Mouse (Mus musculus): Measurements from ENCODE around the gene C2cd2l. TPM values are rescaled to one million over a fixed set of nuclear protein-coding genes. Genes with fewer than 3 reads are reported as not detected.
"Not testable (repeated sequence)": the region's sequence is repeated elsewhere in the genome, so short reads cannot be mapped to it uniquely, and the experiment has no call there.

The C2cd2l gene
- polyA plus RNA-seq, 1 experiment from 2014 or later, result 41.1 TPM

GRCm38 (mm10) chr9:44327064-44327711, 7.1 kb upstream of the C2cd2l start:
- Histone ChIP-seq H3K36me3 (ENCODE audit: inconsistent target) (peaks cover 10% of the 10 kb centered on the region; the same call in 1 of the 2 replicates), H3K79me2 (ENCODE audit: inconsistent target) (peaks cover 21% of the 10 kb centered on the region), H3K27ac (peak overlapping the region; percentile 80), H3K4me3 (ENCODE audit: inconsistent target) (peak overlapping the region; percentile 76)
- 3% methylated on average over 20 of the region's 22 CpGs for WGBS (ENCODE audit: missing documents)

DNA sequence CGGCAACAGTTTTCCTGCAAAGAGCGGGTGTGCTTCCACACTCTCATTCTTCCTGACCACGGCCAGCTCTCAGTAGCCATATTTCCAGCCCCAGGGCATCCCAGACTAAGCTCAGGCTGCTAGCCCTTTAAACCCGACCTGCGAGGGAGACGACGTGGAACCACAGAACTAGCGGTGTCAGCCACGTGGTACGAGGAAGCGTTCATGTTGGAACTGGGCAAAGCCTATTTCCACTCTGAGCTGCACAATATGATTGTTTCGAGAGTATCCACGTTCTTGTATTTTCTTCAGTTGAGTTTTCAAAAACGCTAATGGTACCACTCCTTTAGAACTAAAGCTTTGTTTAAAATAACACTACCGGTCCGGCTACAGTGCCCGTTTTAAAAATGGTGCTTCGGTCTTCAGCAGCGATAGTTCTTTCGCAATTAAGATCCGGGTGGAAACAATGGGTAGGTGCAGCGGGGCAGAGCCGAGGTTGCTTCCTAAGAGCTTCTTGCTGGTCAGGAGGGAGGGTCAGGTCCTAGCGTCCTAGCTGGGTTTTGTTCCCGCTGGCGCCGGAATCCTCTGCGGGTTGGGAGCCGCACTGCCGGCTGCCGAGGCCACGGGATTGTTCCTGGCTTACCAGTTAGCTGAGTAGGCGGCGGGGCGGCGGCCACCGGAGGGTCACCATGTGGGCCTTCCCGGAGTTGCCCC, 6.4 kb upstream of the C2cd2l start:
- Histone ChIP-seq H3K36me3 (ENCODE audit: inconsistent target) (peaks cover 5% of the 10 kb centered on the region; the same call in 1 of the 2 replicates), H3K4me3 (ENCODE audit: inconsistent target) (peak overlapping the region; percentile 76), H3K27ac (peak overlapping the region; percentile 80), H3K79me2 (ENCODE audit: inconsistent target) (peaks cover 21% of the 10 kb centered on the region)
- WGBS (ENCODE audit: missing documents), result 1% methylated on average over 38 of the region's 38 CpGs

DNA sequence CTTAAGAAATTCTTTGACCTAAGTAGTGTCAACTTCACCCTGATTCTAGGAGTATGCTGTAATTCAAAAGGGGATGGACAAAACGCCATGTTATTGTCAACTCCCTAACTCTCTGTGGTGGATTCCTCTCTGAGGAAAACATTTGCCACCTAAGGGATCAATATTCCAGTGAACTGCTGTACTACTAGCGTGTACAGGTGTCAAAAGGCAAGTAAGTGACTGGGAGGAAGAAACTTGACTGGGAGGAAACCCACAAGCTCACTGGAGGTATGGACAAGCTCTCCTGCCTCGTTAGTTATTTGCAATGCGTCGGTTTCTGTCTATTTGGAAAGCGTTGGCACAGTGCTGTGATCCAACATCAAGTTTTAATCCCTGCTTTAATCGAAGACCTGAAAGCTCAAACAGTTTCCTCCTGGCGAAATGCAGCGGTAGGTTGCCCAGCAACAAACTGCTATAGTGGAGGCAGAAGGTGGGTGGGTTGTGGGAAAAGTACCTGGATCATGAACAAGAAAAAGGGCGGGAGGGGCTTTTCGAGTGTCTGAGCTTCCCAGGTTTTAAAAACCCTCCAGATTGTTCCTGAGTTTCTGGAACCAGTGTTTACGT, 5.8 kb upstream of the C2cd2l start, which contains the start of gene Dpagt1:
TSS of gene Dpagt1 (plus strand) at position 252 of the 603 bp plus-strand sequence.
- H3K27ac ChIP-seq, result peak within 1 kb of the TSS; percentile 80
- 0 out of 2 replicates have a peak, but pooled peaks cover 4% of the 10 kb centered on the region for H3K36me3 ChIP-seq (ENCODE audit: inconsistent target)
- peak within 1 kb of the TSS; percentile 76 for H3K4me3 ChIP-seq (ENCODE audit: inconsistent target)
- H3K79me2 ChIP-seq (ENCODE audit: inconsistent target), result peaks cover 21% of the 10 kb centered on the region
- WGBS (ENCODE audit: missing documents), result 2% methylated on average over 12 of the region's 12 CpGs

DNA sequence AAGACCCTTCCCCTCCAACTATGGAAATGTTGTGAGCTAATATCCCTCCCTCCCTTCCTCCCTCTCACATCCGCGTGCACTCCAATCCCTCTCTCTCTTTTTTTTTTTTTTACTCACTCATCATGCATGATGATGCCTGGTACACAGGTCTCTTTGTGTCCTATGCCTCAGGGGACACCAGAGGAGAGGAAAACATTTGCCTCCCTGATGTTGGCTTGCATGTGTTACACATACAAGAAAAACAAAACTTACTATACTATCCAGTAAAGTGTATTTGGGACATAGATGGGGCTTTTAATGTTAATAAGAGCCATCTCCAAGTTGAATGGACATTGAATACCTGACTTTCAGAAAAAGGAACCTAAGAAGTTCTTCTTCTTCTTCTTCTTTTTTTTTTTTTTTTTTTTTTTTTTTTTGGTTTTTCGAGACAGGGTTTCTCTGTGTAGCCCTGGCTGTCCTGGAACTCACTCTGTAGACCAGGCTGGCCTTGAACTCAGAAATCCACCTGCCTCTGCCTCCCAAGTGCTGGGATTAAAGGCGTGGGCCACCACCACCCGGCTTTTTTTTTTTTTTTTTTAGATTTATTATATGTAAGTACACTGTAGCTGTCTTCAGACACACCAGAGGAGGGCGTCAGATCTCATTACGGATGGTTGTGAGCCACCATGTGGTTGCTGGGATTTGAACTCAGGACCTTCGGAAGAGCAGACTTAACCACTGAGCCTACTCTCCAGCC, 5.1 kb upstream of the C2cd2l start:
- H3K27ac ChIP-seq; H3K36me3 ChIP-seq (ENCODE audit: inconsistent target); H3K4me3 ChIP-seq (ENCODE audit: inconsistent target): not testable (repeated sequence)
- peaks cover 21% of the 10 kb centered on the region for H3K79me2 ChIP-seq (ENCODE audit: inconsistent target)
- WGBS (ENCODE audit: missing documents), result 62% methylated on average over 4 of the region's 8 CpGs

DNA sequence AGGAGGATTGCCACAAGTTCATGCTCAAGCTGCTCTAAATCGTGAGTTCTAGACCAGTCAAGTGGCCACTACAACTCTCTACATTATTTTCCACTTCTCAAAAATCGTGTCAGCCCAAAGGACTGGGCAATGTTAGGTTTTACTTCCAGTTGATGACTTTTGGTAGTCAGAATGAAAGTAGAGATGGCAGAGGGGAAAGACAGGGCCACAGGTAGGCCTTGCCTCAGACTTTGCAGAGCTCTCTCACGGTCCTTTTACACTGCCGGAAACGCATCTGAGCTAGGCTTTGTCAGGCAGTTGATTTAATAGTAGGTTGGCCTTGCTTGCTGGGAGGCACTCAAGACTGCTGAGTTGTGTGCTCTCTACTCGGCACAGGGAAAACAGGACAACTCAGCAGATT, 4.1 kb upstream of the C2cd2l start:
- no peak overlapping the region for H3K27ac ChIP-seq
- no peak overlapping the region for H3K4me3 ChIP-seq (ENCODE audit: inconsistent target)
- WGBS (ENCODE audit: missing documents), result 85% methylated on average over 6 of the region's 6 CpGs
- peaks cover 24% of the 10 kb centered on the region for H3K79me2 ChIP-seq (ENCODE audit: inconsistent target)
- H3K36me3 ChIP-seq (ENCODE audit: inconsistent target), result no peaks in the 10 kb centered on the region

- WGBS (ENCODE audit: missing documents), result no CpG with 5 or more reads among the region's 4 CpGs
- not testable (repeated sequence) for H3K27ac ChIP-seq; H3K36me3 ChIP-seq (ENCODE audit: inconsistent target); H3K4me3 ChIP-seq (ENCODE audit: inconsistent target)
- peaks cover 26% of the 10 kb centered on the region for H3K79me2 ChIP-seq (ENCODE audit: inconsistent target)
Observed at GRCm38 (mm10) chr9:44323656-44324055, 3.6 kb upstream of the C2cd2l start.

GRCm38 (mm10) chr9:44320799-44321133, 681 bp upstream of the C2cd2l start:
- Histone ChIP-seq H3K36me3 (ENCODE audit: inconsistent target) (peaks cover 7% of the 10 kb centered on the region), H3K27ac (peak overlapping the region; percentile 33; the same call in 1 of the 2 replicates), H3K79me2 (ENCODE audit: inconsistent target) (peaks cover 37% of the 10 kb centered on the region), H3K4me3 (ENCODE audit: inconsistent target) (peak overlapping the region; percentile 14; the same call in 1 of the 2 replicates)
- WGBS (ENCODE audit: missing documents), result 18% methylated on average over 6 of the region's 6 CpGs

DNA sequence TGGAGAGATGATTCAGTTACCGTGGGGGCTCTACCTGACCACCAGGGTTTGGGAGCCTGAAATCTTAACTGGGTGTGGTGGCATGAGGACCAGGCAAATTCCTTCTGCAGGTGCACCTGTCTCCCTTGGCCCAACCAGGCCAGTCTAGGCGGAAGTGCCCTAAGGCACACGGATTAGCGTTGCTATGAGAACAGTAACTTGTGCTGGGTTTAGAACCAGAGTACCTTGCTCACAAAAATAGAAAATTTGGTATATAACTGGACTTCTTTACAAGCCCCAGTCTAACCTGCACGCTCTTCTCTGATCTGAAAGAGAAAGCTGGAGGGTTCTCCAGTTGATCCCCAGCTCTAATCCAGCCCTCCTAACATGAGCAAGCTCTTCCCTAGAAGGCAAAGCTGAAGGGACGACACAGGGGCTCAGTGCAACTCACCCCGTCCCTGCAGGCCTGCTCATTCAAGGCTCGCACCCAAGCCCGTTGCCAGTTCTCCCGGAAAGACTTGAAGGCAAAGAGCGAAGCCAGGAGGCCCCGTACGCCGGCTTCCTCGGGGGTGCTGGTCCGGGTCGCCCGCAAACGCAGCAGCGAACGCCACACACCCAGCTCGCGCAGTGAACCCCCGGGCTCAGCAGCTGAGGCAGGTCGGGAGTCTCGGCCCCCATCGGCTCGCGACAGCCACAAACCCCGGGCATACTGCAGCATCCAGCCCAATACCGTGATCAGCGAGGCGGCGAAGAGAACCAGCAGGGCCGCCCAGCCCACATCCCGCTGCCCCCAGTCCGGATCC, 789 bp downstream of the C2cd2l start:
- Histone ChIP-seq H3K4me3 (ENCODE audit: inconsistent target) (peak overlapping the region; percentile 71), H3K36me3 (ENCODE audit: inconsistent target) (peaks cover 22% of the 10 kb centered on the region), H3K27ac (peak overlapping the region; percentile 79), H3K79me2 (ENCODE audit: inconsistent target) (peaks cover 37% of the 10 kb centered on the region)
- 4% methylated on average over 37 of the region's 37 CpGs for WGBS (ENCODE audit: missing documents)

DNA sequence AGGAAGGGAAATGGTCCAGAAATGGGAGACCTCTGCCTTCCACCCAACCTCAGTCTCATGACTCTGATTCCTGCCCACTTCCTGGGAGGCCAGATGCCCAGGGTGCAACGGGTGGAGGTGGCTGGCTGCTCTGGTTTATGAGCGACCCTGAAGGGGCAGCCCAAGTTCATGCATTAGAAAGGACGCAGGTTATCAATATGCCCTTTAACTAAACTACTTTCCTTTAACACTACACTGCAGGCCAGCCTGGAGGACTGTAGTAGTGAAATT, 1.3 kb downstream of the C2cd2l start:
- H3K27ac ChIP-seq, result peak overlapping the region; percentile 79
- peaks cover 37% of the 10 kb centered on the region for H3K79me2 ChIP-seq (ENCODE audit: inconsistent target)
- 22% methylated on average over 3 of the region's 3 CpGs for WGBS (ENCODE audit: missing documents)
- peaks cover 27% of the 10 kb centered on the region for H3K36me3 ChIP-seq (ENCODE audit: inconsistent target)
- H3K4me3 ChIP-seq (ENCODE audit: inconsistent target), result peak overlapping the region; percentile 71

DNA sequence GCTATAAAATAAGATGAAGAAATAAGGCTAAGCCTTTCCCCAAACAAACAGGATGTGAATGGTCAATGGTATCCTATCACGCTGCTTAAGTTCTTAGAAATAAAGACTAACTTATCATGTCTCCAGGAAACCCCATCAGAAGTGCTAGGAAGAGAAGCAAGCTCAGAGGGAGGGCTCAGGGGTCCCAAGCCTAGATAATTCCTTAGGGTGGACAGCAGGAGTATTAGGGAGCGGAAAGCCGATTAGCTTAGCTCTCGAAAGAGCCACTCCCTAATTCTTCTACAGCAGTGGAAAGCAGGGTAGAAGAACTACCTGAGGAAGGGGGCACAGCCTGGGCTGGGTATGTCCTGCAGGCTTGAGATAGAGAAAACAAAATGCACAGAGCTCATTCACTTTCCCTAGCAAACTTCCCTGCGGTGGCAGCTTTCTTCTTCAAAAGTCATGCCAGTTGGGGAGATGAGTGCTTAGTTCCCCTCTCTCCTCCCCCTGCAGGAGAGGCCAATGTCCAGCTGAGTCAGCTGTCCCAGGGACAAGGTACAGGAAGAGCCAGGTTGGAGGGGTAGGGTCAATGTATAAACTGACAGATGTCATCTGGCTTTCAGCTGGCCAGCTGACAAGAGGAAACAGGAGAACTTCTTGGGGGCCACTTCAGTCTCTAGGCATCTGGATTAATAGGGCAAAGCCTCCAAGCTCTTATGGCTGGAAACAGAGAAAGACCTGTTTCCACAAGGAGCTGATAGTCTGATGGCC, 1.8 kb downstream of the C2cd2l start:
- Histone ChIP-seq H3K4me3 (ENCODE audit: inconsistent target) (peak overlapping the region; percentile 71), H3K36me3 (ENCODE audit: inconsistent target) (peaks cover 32% of the 10 kb centered on the region), H3K27ac (peak overlapping the region; percentile 79), H3K79me2 (ENCODE audit: inconsistent target) (peaks cover 37% of the 10 kb centered on the region)
- 78% methylated on average over 5 of the region's 5 CpGs for WGBS (ENCODE audit: missing documents)

DNA sequence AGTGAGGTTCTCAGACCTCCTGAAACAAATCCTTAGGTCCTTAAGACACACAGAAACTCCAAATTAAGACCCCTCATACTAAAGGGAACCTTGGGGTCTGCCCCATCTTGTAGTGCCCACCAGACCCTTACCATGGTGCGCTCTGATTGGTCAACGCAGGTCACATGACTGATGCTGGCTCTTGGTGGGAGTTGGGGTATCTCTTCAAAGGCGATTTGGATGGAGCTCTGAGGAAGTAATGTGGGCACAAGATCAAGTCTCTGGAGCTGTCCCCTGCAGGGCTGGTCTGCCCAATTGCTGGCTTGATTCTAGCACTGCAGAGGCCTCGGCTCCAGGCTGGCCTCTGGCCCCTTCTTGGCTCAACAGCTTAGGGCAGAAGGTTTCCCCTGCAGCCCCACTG, 2.6 kb downstream of the C2cd2l start:
- Histone ChIP-seq H3K36me3 (ENCODE audit: inconsistent target) (peaks cover 40% of the 10 kb centered on the region), H3K79me2 (ENCODE audit: inconsistent target) (peaks cover 37% of the 10 kb centered on the region), H3K4me3 (ENCODE audit: inconsistent target) (peak overlapping the region; percentile 71; the same call in 1 of the 2 replicates), H3K27ac (peak overlapping the region; percentile 79)
- 95% methylated on average over 4 of the region's 4 CpGs for WGBS (ENCODE audit: missing documents)

GRCm38 (mm10) chr9:44314910-44315309, 5.2 kb downstream of the C2cd2l start:
- WGBS (ENCODE audit: missing documents), result 93% methylated on average over 18 of the region's 18 CpGs
- peaks cover 37% of the 10 kb centered on the region for H3K79me2 ChIP-seq (ENCODE audit: inconsistent target)
- no peak overlapping the region for H3K27ac ChIP-seq
- peaks cover 59% of the 10 kb centered on the region for H3K36me3 ChIP-seq (ENCODE audit: inconsistent target)
- H3K4me3 ChIP-seq (ENCODE audit: inconsistent target), result no peak overlapping the region

GRCm38 (mm10) chr9:44314257-44314547, 5.9 kb downstream of the C2cd2l start:
- WGBS (ENCODE audit: missing documents), result 93% methylated on average over 4 of the region's 4 CpGs
- Histone ChIP-seq H3K79me2 (ENCODE audit: inconsistent target) (peaks cover 34% of the 10 kb centered on the region), H3K27ac (no peak overlapping the region), H3K4me3 (ENCODE audit: inconsistent target) (no peak overlapping the region), H3K36me3 (ENCODE audit: inconsistent target) (peaks cover 59% of the 10 kb centered on the region)
